Mouse (Mus musculus) adrenal gland, postnatal 10 days (tissue): Measurements from ENCODE around the gene Dscaml1. TPM values are rescaled to one million over a fixed set of nuclear protein-coding genes. Genes with fewer than 3 reads are reported as not detected.
A peak's percentile ranks its signal among the peaks of the same experiment; 100 is the strongest.

Experiments
- DNase-seq: peaks from one replicate; pipeline ENCODE4 v3.0.0; 2021; ENCODE audit warnings: mixed read lengths
- total RNA-seq, 2 experiments: library from RNA; stranded (reverse); gene quantifications; 2 replicates each; pipeline ENCODE4 v1.2.3; 2021

Dscaml1 gene
- total RNA-seq, 2 experiments from 2014 or later: 0.33 to 1.1 TPM

DNA sequence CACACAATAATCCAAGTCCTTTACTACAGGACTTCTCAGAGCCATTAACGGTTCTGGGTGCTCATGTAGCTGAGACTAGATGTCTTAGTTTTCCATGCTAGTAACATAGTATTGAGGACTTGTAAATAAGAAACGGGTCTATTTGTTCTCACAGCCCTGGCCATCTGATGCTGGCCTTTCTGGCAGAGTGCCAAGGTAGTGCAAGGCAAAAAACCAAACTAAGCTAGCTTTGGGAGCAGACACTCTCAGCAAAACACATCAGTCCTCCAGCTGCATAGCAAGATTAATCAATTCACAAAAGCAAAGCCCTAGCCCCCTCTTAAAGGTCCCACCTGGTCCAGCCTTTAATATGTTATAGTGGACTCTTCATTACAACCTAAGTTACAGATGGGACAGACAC is 206.6 kb downstream of the Dscaml1 start:
- peak; percentile 46 for DNase-seq

DNA sequence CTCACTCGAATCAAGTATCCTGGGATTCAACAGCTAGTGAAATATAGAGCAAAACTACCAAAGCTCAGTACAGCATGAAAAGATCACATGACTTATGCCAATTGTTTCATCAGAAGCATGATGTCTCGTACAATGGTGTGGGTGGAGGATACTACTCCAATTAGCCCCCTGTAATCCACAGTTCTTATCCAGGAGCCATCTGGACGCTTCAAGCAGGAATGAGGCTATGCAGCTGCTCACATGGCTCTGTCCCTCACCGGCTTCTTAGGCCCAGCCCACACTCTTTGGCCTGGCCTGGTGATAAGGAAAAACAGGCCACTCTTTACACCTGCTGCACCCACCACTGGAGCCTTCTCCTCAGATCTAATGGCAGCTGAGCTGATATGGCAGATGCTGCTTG is 208.6 kb downstream of the Dscaml1 start:
- no peak for DNase-seq

DNA sequence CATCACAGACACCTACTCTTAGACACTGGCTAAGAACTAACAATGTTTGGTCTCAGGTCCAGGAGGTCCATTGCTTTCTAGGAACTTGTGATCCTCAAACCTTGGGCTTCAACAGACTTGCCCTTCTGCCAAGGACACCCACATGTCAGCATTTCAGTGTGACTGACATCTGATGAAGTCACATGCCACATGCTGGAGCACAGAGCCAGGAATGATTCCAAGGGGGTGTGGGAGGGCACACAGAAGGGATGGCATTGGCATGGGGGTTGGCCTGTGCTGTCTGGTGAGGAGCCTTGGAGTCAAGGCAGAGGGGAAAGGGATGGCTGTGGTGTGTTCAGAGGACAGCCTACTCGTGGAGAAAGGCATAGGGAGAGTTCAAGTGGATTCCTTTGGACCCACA is 210.9 kb downstream of the Dscaml1 start:
- no peak for DNase-seq

DNA sequence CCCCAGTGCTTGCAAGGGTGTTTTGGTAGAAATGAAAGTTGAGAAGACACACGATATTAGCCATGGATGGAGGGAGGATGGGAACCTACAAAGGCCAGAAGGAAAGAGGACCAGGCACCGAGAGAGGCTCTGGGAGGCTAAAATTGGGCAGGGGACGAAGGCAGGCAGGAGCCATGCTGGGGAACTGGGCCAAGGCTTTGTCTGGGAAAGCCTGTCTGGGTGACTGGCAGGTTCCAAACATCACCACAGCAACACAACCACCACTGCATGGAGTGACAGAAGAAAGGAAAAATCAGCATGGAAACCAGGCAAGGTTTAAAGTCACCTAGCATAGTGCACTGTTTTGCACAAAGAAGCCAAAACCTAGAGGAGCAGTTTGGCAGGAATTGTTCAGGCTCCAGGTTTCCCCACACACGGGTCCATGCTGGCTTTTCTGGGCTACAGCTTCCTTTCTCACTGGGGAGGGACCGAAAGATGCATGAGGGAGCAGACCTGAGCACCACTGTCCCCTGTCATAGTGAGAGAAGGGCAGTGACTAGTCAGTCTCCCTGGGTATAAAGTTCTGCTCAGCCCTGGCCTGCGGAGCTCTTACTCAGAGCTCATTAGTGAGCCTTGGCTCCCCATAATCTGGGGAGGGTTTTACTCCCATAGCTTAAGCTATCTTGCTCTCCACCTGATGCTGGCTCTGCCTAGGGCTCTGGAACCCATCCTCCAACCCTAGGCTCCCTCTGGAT is 211.9 kb downstream of the Dscaml1 start:
- DNase-seq: no peak

DNA sequence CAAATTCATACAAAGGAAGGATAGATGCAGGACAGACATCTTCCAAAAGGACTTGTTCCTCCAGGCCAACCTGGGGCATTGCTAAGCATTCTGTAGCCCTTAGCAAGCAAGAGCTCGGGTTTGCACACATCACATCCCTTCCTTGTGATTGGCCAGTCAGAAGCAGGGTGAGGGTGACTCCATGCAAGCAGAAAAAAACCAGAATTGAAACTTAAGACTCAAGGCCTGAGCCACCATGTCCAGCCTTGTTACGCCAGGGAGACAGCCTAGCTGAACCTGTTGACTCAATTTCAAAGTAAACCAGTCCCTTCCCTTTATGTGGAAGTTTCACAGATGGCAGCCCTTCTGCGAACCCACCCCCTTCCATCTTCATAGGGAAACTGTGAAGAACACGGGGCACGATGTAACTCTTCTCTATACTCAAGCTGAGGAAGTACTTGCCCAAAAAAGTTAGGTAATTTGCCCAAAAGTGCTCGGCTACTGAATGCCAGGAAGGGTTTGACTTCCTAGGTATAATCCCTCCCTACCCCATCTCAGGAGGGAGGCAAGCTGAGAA is 218.5 kb downstream of the Dscaml1 start:
- no peak for DNase-seq

DNA sequence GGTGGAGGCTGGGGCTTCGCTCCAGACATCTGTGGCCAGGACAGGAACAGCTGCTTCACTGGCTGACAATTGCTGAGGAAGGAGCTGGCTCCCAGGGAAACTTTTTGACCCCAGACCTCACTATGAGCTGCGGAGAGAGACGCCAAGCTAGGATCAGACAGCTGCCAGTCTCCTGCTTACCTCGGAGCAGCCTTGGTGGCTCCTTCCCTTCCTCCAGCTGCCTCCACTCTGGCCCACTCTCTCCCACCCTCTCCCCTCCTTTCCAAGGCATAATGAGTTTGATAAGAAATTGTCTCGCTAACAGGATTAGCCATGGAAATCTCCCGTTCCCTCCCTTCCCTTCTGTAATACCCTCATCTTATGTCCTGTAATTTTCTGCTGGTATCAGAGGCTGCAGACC is 219.1 kb downstream of the Dscaml1 start:
- no peak for DNase-seq

DNA sequence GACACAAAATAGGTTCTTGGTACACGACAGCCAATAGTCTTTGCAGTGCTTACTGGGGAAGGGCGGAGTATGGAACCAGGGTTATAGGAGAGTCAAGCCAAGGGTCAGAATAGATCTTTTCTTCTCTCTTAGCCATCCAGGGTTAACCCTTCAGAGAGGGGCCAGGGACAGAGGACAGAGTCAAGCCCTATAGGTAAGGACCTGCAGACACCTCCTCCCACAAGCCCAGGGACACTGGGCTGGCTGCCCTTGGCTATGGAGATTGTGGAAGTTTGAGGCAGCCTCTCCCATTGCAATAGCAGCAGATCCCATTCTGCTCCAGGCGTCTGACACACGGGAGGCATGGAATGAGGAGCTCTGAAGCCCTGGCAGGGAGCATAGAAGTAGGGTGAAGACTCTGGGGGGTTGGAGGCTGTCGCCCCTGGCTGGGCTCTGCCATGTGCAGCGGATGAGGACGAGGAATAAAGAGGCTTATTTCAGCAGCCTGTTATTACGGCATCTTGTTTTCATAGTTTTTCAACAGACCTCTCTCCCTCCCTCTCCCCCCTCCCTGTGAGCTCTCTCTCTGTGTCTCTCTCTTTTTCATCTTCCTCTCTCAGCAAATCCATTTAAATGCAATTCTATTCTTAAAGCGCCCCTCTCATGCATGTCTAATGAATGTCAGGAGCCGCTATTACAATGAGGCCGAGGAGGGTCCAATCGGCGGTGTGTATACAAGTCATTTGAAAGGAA is 224.8 kb downstream of the Dscaml1 start:
- no peak for DNase-seq

DNA sequence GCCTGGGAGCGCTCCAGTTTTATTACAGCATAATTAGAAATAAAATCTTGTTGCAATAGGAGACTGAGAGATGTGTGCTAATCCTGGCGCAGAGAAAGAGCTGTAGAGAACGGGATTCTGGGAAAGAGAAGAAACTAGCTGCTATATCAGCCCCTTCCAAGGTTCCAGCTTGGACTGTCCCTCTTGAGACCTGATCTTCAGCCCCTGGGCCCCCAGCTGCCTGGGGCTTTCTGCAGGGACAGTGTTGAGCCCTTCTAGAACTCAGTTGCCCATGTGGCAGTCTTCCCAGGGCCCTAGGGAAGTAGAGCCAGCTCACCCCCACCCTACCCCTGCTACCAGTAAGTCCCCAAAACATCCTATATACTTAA is 225.4 kb downstream of the Dscaml1 start:
- DNase-seq: no peak

DNA sequence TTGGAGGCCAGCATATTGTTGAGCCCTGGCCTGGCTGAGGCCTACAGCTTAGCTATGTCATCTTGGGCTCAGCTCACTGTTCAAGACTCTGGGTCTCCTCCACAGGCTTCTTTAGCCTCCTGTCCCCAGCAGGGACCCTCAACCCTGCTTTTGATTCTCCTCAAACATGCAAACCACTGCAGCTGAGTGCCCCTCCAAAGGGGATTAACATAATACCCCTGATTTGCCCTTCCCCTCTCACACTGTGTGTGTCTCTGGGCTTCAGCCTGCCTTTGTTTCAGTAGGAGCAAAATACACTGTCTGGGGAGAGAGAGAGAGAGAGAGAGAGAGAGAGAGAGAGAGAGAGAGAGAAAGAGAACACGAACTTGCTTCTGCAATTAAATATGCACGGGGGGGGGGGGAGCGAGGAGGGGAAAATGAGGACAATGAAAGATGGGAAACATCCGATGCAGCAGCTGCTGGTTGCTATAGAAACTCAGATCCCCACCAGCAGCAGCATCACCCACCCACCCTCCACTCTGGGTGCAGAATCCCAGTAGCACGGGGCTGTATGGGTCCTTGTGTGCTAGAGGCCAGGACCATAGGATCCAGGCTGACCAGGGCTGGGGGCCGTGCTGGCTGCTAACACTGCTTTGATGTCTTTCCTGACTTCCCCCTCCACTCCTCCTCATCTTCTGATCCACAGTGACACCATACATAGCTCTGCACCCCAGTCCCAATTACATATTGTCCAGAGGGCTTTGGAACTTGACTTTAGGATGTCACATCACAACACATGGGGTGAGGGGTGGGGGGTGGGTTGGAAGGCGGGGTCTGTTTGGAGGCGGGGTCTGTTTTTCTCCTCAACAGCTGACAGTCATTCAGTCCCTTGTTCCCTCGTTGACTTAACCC is 231.0 kb downstream of the Dscaml1 start:
- no peak for DNase-seq

DNA sequence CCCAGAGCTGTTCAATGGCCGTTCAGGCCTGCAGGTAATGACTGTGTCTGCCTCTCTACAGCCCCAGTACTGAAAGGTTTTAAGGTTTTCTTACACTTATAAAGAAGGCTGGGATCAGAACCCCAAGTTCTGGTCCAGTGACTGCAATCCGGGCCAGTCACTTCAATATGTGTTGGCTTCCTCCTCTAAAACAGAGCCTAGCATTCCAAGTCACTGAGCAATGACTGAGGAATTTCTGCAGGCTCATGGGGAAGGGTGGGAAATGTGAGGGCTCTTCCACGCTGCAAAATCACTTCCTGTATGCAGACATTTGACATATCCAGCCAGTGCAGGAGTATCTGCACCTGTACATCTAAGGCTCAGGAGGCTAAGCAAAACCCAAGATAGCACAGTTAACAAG is 233.8 kb downstream of the Dscaml1 start:
- no peak for DNase-seq

DNA sequence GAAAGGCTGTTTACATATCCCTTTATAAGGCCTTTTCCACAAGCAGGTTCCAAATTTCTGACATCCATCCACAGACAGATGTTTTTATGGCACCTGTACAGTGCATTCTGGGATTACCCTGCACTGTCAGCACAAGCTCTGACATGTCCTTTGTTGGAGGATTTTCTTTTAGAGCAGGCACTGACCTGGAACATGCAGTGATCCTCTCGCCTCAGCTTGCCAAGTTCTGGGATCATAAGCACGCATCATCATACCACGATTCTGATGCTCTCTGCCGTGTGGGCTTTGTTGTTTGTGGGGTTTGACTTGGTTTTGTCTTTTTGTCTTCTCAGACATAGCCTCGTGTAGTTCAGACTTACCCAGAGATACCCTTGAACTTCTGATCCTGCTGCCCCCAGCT is 236.0 kb downstream of the Dscaml1 start:
- DNase-seq: no peak

DNA sequence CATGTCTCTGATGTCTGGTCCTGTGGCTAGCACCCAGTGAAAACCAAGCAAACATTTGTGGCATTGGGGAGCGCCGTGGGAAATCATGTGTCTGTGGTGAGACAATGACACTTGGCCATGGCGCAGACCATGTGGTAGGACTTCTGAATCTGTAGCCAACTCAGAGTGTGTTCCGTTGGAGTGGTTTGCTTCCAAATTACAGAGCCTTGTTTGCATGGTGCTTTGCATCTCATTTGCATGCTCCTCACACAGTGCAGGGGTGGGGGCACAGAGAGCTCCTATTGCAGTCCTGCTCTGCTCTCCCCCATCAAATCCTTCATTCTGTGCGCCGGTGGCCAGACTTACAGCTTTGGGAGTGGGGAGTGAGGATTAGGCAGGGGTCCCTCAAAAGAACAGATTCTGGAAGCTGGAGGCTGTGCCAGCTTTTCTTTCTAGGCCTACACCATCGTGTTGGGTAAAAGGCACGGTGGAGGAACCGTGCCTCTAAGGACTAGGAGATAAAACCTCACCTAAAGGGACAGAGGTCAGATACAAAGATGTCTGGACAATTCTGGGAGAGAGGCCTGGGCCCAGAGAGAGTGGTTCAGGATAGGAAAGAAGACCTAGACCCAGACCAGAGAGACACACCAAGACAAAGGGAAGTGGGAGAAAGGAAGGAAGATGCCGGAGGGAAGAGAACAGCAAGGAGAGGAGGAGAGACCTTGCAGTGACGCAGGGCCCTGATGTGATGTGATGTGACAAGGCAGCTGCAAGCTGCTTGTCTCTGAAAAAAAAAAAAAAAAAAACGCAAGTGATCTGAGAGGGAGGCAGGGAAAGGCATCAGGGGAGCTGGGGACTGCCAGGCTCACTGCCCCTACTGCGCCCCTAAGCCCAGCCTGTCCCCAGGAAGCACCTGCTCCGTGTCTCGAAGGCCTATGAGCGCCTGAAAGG is 237.2 kb downstream of the Dscaml1 start:
- DNase-seq: no peak

DNA sequence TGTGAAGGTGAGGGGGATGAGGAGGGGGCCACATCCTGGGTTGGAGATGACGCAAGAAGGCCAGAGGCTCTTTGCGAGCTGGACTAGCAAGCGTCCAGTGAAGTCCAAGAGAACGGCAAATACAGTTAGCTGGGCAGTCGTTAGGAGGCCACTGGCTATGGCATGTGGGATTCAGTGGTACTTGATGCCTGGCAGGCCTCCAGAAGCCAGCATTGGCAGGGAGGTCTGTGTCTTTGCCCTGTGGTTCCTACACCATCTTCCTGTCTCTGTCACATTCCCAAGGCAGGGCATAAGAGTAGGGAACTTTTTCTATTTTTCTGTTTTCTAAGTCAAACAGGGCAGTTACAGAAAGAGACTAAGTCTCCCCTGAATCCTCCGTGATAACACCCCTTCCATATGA is 237.9 kb downstream of the Dscaml1 start:
- DNase-seq: no peak

DNA sequence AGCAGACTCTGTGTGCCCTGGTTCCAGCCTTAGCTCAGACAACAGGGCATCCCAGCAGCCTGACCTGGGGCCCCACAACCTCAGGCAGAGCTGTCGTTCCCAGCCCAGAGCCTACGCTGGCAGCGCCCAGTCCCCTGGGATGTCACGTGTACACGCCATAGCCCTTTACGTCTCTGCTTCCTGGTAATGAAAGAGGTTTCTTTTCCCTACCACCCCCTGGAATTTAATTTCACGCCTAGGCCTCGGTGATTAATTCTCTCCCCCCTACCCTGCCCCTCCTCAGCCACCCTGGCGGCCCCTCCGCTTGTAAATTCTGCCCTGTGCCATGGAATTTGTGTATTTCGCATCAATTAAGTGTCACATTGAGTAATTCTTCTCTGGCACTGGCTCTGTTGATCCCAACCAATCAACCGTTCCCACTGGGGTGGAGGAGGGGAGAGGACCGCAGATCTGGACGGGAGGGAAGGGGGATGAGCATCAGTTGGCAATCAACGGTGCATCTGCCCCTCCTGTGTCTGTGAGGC is 238.5 kb downstream of the Dscaml1 start:
- DNase-seq: peak; percentile 34

DNA sequence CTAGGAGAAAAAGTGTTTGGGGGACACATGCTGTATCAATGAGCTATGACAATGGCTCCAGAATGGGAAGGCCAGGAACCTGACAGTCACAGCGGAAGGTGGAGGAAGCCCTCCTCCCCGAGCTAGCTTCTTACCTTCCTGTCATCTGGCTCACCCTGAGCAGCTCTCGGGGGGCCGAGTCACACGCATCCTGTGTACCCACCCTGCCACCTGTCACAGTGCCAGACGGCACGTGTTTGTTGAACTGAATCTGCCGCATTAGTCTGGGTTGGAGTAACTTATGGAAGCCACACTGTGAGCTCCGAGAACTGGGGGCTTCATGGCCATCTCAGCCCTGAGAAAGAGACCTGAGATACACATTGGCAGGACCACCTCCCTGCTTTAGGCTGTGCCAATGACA is 249.5 kb downstream of the Dscaml1 start:
- DNase-seq: no peak

DNA sequence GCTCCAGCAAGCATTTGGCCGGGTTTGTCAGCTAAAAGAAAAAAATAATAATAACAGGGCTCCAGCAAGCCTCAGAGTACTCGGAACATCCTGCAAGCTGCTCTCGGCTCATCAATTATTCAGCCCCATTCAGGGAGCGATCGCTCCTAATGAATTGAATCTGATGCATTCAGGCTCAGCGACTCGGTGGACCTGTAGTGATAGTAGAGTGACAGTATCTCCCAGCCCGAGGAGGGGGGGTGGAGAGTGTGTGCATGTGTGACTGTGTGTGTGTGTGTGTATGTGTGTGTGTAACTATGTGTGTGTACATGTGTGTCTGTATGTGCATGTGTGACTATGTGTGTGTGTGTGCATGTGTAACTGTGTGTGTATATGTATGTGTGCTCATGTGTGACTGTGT is 250.2 kb downstream of the Dscaml1 start:
- no peak for DNase-seq

DNA sequence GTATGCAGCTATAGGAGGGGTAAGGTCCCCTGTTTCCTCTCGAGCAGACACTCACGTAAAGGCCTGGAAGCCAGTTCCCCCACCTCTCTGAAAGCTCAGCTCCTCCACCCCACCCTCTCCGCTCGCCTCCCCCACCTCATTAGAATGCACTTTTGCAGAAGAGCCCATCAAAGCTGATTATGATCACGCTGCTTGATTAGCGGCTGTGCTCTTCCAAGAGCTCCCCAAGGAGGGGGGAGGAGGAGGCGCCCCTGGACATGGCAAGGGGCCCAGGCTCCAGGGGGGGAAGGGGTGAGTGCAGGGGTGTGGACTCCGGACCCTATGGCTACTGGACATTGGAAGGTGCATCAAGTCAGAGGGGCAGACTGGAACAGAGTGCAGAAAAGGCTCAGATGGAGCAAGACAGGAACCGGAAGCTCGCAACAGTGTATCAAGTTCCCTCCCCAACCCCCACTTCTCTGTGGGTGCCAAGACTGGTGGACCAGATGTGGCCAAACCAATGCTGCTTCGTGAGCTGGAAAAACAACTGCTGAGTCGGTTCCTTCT is 250.9 kb downstream of the Dscaml1 start:
- peak; percentile 34 for DNase-seq

DNA sequence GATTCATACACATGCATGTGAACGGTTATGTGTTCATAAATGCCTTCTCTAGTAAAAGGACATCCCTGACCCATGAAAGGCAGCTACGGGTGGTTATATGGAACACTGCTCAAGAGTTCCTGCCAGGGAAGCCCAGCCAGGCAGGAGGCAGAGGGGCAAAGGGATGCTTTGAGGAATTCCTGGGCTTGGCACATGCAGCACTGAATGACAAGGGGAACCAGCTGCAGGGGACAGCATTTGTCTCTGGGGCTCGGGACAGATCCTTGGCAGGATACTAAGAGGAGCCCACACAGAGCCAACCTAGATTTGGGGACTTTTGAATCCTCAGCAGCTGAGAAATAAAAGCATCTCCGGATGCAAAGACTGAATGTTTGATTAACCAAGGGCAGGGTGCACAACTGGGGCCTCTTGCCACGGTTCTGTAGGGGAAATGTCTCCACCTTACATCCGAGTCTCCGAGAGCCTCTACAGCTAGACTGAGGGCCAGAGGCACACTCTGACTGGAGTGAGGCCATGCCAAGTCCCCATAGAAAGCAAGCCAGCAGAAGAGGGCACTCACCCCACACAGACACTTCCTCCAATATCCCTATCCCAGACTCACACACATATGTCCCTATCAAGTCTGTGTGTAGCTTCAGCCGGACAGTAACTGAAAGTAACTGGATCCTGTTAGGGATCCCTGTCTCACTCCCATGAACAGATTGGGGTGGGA is 251.7 kb downstream of the Dscaml1 start:
- no peak for DNase-seq

DNA sequence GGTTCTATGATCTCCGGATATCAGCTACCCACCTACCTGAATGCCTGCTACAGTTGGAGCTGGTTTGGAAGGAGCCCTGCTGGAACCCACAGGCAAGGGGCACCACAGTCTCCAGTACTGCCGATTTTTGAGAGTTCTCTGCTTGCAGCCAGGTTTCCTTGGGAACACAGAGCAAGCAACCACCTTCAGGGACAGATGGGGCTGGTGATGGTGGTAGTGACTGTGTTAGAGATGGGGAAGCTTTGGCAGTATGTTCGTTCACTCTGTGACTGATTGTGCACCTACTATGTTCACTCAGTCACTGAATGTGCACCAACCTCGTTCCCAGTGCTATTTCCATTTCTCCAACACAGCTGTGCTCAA is 252.2 kb downstream of the Dscaml1 start:
- DNase-seq: no peak

DNA sequence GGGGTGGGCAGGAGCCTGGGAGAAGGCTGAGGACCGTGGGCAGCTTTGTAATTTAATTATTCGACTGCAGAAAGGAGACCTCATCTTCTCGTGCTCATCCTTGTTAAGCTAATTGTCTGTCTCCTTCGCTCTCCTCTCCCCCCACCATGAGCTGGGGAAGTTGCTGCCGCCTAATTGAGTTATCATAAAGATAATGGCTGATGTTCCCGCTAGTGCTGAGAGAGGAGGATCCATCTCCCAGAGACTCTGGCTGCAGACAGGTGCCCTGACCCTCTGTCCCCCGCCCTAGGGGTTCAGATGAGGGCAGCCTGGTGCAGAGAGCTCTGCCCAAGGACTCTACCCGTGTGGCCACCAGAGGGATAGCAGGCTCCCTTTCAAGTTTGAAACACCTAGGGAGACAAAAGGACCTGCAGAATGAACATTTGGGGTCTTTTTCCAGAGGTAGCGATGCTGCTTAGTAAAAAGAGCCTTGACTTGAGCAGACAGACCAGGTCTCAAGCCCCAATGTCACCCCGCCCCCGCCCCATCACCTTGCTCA is 256.1 kb downstream of the Dscaml1 start:
- no peak for DNase-seq
